Mouse (Mus musculus) ES-E14 (cell line): ENCODE measurements at regions not wholly inside any gene's neighbourhood (a gene's known extent, or its start where the extent isn't known, plus 50 kb on each side); places are given as distances from the start of the nearest gene placed in this dataset.
A peak's percentile ranks its signal among the peaks of the same experiment; 100 is the strongest.

Source experiments
- DNase-seq: peaks from one replicate; pipeline ENCODE4 v3.0.0-alpha.2; 2013; ENCODE audit warnings: low read depth, low spot score
- H3K27ac ChIP-seq: 2 replicates; pipeline ENCODE4 v1.5.1; 2012; ENCODE audit warnings: low read depth, mild to moderate bottlenecking, low read length, moderate library complexity, mixed read lengths; ENCODE audit not compliant: poor library complexity, insufficient read depth, severe bottlenecking
- H3K36me3 ChIP-seq: 2 replicates; pipeline ENCODE4 v1.6.1; 2012; ENCODE audit warnings: mild to moderate bottlenecking, low read length, moderate library complexity, mixed read lengths; ENCODE audit not compliant: control insufficient read depth, poor library complexity, insufficient read depth, severe bottlenecking
- H3K4me1 ChIP-seq, 2 experiments: fragments of 150-350 bp in 1 of 2; sonication (generic) in 1 of 2; 2 replicates each; pipeline ENCODE4 v1.6.1; 2012; ENCODE audit warnings: low read length in 2 of 2, mild to moderate bottlenecking in 1 of 2, mixed read lengths in 1 of 2; ENCODE audit not compliant: control insufficient read depth in 2 of 2, insufficient read depth in 2 of 2, poor library complexity in 1 of 2
- H3K4me3 ChIP-seq, 2 experiments: fragments of 150-350 bp in 1 of 2; sonication (generic) in 1 of 2; 2 replicates each; pipeline ENCODE4 v1.5.1; 2012; ENCODE audit warnings: low read length in 2 of 2, low read depth in 1 of 2, mild to moderate bottlenecking in 1 of 2, mixed read lengths in 1 of 2; ENCODE audit not compliant: insufficient read depth in 1 of 2, poor library complexity in 1 of 2, severe bottlenecking in 1 of 2
- H3K9ac ChIP-seq: 2 replicates; pipeline ENCODE4 v1.6.1; 2012; ENCODE audit warnings: low read depth, mild to moderate bottlenecking, low read length, mixed read lengths; ENCODE audit not compliant: poor library complexity, insufficient read depth, severe bottlenecking
- H3K9me3 ChIP-seq: fragments of 150-350 bp; sonication (generic); 2 replicates; pipeline ENCODE4 v1.6.1; 2012; ENCODE audit warnings: low read depth, mild to moderate bottlenecking, low read length; ENCODE audit not compliant: control insufficient read depth, insufficient read depth
- CHD2 ChIP-seq: IDR thresholded peaks from 2 replicates; pipeline ENCODE4 v1.6.1; 2014; ENCODE audit warnings: mild to moderate bottlenecking, low read depth, low read length, inconsistent platforms
- HCFC1 ChIP-seq: IDR thresholded peaks from 2 replicates; pipeline ENCODE4 v1.6.1; 2012; ENCODE audit warnings: low read length, inconsistent platforms, borderline replicate concordance; ENCODE audit not compliant: insufficient read depth
- MAFK ChIP-seq: IDR thresholded peaks from 2 replicates; pipeline ENCODE4 v1.6.1; 2014; ENCODE audit warnings: mild to moderate bottlenecking, low read depth, low read length, inconsistent platforms; ENCODE audit not compliant: insufficient read depth
- ZC3H11A ChIP-seq: IDR thresholded peaks from 2 replicates; pipeline ENCODE4 v1.6.1; 2012; ENCODE audit warnings: low read depth, mild to moderate bottlenecking, inconsistent platforms, low read length, borderline replicate concordance
- ZNF384 ChIP-seq: IDR thresholded peaks from 2 replicates; pipeline ENCODE4 v1.6.1; 2012; ENCODE audit warnings: low read depth, low read length, inconsistent platforms
- in situ Hi-C, 2 experiments: fragments of 600-800 bp; cut with MboI; formaldehyde crosslinking; loops; one replicate each; pipeline ENCODE4 v1.15.1; 2025; ENCODE audit warnings: low sequenced_read_pairs in 2 of 2, inconsistent platforms in 1 of 2; ENCODE audit not compliant: unreplicated experiment in 2 of 2

DNA sequence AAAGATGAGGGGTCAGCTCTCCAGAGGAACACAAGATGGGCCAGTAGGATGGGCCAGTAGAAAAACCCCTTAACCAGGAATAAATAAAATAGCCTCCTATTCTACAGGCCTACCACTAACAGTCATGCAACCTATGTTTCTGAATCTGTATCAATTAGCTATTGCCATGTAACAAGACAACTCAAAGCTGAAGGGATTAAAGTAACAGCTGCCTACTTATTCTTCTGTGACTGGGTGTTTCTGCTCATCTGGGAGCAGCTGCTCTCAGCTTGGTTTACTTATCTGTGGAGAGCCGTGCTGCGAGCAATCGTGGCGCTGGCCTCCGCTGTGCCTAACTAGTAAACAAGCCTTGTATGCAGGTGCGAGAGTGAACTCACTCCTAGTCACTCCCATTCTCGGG lies 97.0 kb downstream of the Rpap3 start:
- no peak overlapping the region for H3K9ac ChIP-seq
- peaks cover 5 to 11% of the 10 kb centered on the region in 2 experiments; a peak in 3 of 4 replicates for H3K4me1 ChIP-seq
- TF ChIP-seq ZC3H11A (no peak), ZNF384 (no peak), MAFK (no peak), CHD2 (no peak), HCFC1 (no peak)
- DNase-seq: no peak
- no peak overlapping the region for H3K4me3 ChIP-seq
- in situ Hi-C loops: no loop called here
- no peaks in the 10 kb centered on the region for H3K9me3 ChIP-seq
- no peak overlapping the region for H3K27ac ChIP-seq
- H3K36me3 ChIP-seq: no peaks in the 10 kb centered on the region

DNA sequence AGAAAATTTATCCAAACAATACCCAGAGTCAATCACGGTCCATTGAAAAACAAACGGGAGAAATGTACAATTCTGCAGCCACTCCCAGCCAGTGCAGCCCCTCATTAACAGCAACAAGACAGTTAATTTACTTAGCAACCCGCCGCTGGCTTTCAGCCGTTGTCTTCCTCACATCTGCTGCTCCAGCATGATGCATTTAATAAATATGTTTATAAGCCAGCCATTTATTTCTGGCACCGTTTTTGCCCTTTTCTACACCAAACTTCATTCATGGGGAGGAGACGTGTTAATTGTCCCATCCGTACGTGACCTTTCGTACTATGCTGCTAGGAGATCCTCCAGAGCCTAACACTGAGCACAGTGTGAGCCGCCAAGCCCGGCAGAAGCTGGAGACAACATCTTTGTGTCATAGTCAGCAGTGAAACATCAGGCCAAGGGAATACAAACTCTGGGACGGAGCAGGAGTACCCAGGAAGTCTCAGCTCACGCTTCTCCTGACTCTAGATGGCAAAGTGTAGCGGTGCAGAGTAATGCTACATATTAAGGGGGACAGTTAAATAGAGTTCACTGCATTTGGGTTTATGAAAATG lies 97.9 kb downstream of the Rpap3 start:
- peaks cover 6 to 7% of the 10 kb centered on the region in 2 experiments; a peak in 2 of 4 replicates for H3K4me1 ChIP-seq
- in situ Hi-C loops: no loop called here
- H3K4me3 ChIP-seq: no peak overlapping the region
- DNase-seq: no peak
- H3K27ac ChIP-seq: no peak overlapping the region
- no peaks in the 10 kb centered on the region for H3K36me3 ChIP-seq
- TF ChIP-seq MAFK (no peak), CHD2 (no peak), ZC3H11A (no peak), ZNF384 (no peak), HCFC1 (no peak)
- no peaks in the 10 kb centered on the region for H3K9me3 ChIP-seq
- H3K9ac ChIP-seq: no peak overlapping the region

GRCm38 (mm10) chr15:97606630-97607381 lies 98.8 kb downstream of the Rpap3 start:
- peak overlapping the region; percentile 11; the same call in 1 of the 2 replicates for H3K9ac ChIP-seq
- DNase-seq: peak; percentile 88
- TF ChIP-seq HCFC1: no peak
- TF ChIP-seq CHD2: peak; percentile 66; the same call in 1 of the 2 replicates
- peak overlapping the region; percentile 8 to 11; a peak in 2 of 4 replicates for H3K4me3 ChIP-seq
- H3K4me1 ChIP-seq: peaks cover 6 to 7% of the 10 kb centered on the region in 2 experiments; a peak in 2 of 4 replicates
- no peaks in the 10 kb centered on the region for H3K9me3 ChIP-seq
- in situ Hi-C loops: no loop called here
- H3K27ac ChIP-seq: no peak overlapping the region
- no peaks in the 10 kb centered on the region for H3K36me3 ChIP-seq

DNA sequence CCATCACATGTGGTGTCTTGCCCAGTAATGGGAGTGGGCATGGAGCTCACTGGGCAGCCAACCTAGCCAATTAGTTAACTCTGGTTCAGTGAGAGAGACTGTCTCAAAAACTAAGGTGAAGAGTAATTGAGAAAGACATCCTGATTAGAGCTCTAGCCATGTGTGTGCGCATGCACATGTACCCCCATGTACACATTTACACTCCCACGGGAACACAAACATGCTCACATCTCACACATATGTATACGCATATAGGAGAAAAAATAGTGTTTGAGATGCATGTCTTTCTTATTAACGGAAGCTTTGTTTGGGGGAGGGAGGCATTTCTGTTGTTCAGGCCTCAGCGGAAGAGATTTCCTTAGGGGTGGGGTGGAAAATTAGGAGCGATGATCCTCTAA lies 99.4 kb downstream of the Rpap3 start:
- Histone ChIP-seq H3K4me3 (no peak overlapping the region), H3K4me1 (peaks cover 6 to 7% of the 10 kb centered on the region in 2 experiments; a peak in 2 of 4 replicates), H3K27ac (no peak overlapping the region), H3K36me3 (no peaks in the 10 kb centered on the region), H3K9me3 (no peaks in the 10 kb centered on the region), H3K9ac (no peak overlapping the region)
- no peak for DNase-seq
- TF ChIP-seq ZC3H11A (no peak), ZNF384 (no peak), HCFC1 (no peak), MAFK (no peak), CHD2 (no peak)
- in situ Hi-C loops: no loop called here
